Mouse (Mus musculus) intestine, embryonic 14.5 days (tissue): ENCODE measurements around the gene Rhbdl3. TPM values are rescaled to one million over a fixed set of nuclear protein-coding genes. Genes with fewer than 3 reads are reported as not detected.

Source experiments
- ATAC-seq: fragments of 200-750 bp; cut with Nextera tagmentation; replicated peaks from 2 replicates; pipeline ENCODE4 v1.8.0; 2017; ENCODE audit warnings: low read depth, moderate number of reproducible peaks, moderate TSS enrichment, moderate library complexity; ENCODE audit not compliant: low FRiP score, low TSS enrichment
- DNase-seq: peaks from one replicate; pipeline ENCODE4 v3.0.0-alpha.2; 2018; ENCODE audit warnings: low spot score
- H3K27ac ChIP-seq: fragments of 300-500 bp; sonication (generic); 2 replicates; pipeline ENCODE4 v1.5.1; 2014; ENCODE audit warnings: low read depth, mild to moderate bottlenecking, control low read depth
- H3K27me3 ChIP-seq: fragments of 300-500 bp; sonication (generic); replicated peaks from 2 replicates; pipeline ENCODE4 v1.6.1; 2014; ENCODE audit warnings: low read length, control low read depth; ENCODE audit not compliant: control insufficient read depth, insufficient read depth
- H3K36me3 ChIP-seq: fragments of 300-500 bp; sonication (generic); 2 replicates; pipeline ENCODE4 v1.6.1; 2014; ENCODE audit warnings: low read length, control low read depth; ENCODE audit not compliant: control insufficient read depth, insufficient read depth
- H3K4me1 ChIP-seq: fragments of 300-500 bp; sonication (generic); replicated peaks from 2 replicates; pipeline ENCODE4 v1.6.1; 2014; ENCODE audit warnings: low read length, control low read depth, mixed read lengths; ENCODE audit not compliant: control insufficient read depth, insufficient read depth
- H3K4me2 ChIP-seq: fragments of 300-500 bp; sonication (generic); 2 replicates; pipeline ENCODE4 v1.6.1; 2014; ENCODE audit warnings: low read length
- H3K4me3 ChIP-seq: fragments of 300-500 bp; sonication (generic); 2 replicates; pipeline ENCODE4 v1.5.1; 2014; ENCODE audit warnings: low read depth, low read length, control low read depth, mixed read lengths
- H3K9ac ChIP-seq: fragments of 300-500 bp; sonication (generic); 2 replicates; pipeline ENCODE4 v1.6.1; 2014; ENCODE audit warnings: mild to moderate bottlenecking, low read length
- H3K9me3 ChIP-seq: fragments of 300-500 bp; sonication (generic); 2 replicates; pipeline ENCODE4 v1.6.1; 2016; ENCODE audit warnings: low read length, control low read depth; ENCODE audit not compliant: control insufficient read depth
- WGBS: fragments of 180-500 bp; shearing (Covaris S2); extraction: QIAGEN DNeasy Blood & Tissue Kit; methylation state at CpG from one replicate; pipeline ENCODE4 v1.1.7; 2014; 5-methylcytosine and 5-hydroxymethylcytosine counted together
- polyA plus RNA-seq: library from polyadenylated mRNA; unstranded; fragments of >200 nt; fragmentation: Nextera tagmentation; extraction: Ambion mirVana; gene quantifications from 2 replicates; pipeline ENCODE4 v1.2.1, GENCODE M21; 2014

Rhbdl3 gene
- polyA plus RNA-seq, 1 experiment from 2014 or later: 3.1 TPM

GRCm38 (mm10) chr11:80289701-80290445 lies 10.8 kb upstream of the Rhbdl3 start:
- Histone ChIP-seq H3K4me3 (peak overlapping the region; percentile 18; the same call in 1 of the 2 replicates), H3K4me2 (peak overlapping the region; percentile 47), H3K27ac (peak overlapping the region; percentile 51), H3K4me1 (peaks cover 7% of the 10 kb centered on the region; the same call in 1 of the 2 replicates), H3K27me3 (peaks cover under 1% of the 10 kb centered on the region; the same call in 1 of the 2 replicates), H3K9me3 (peaks cover 5% of the 10 kb centered on the region; the same call in 1 of the 2 replicates), H3K9ac (no peak overlapping the region), H3K36me3 (no peaks in the 10 kb centered on the region)
- WGBS: 1% methylated on average over 23 of the region's 23 CpGs
- DNase-seq: peak; percentile 82
- peak; percentile 90 for ATAC-seq

- Histone ChIP-seq H3K9ac (no peak overlapping the region), H3K27me3 (peaks cover 11% of the 10 kb centered on the region), H3K4me1 (peaks cover 7% of the 10 kb centered on the region; the same call in 1 of the 2 replicates), H3K4me3 (no peak overlapping the region), H3K4me2 (no peak overlapping the region), H3K9me3 (peaks cover 5% of the 10 kb centered on the region; the same call in 1 of the 2 replicates), H3K27ac (no peak overlapping the region), H3K36me3 (no peaks in the 10 kb centered on the region)
- DNase-seq: no peak
- WGBS: 86% methylated on average over 2 of the region's 2 CpGs
- no peak for ATAC-seq
Measured at GRCm38 (mm10) chr11:80291004-80291403, 9.7 kb upstream of the Rhbdl3 start.

- Histone ChIP-seq H3K4me1 (peaks cover 7% of the 10 kb centered on the region; the same call in 1 of the 2 replicates), H3K27ac (no peak overlapping the region), H3K9me3 (peaks cover 5% of the 10 kb centered on the region; the same call in 1 of the 2 replicates), H3K36me3 (no peaks in the 10 kb centered on the region), H3K4me3 (no peak overlapping the region), H3K27me3 (peaks cover 16% of the 10 kb centered on the region), H3K4me2 (no peak overlapping the region), H3K9ac (no peak overlapping the region)
- ATAC-seq (no peak), DNase-seq (no peak)
- WGBS: 53% methylated on average over 7 of the region's 7 CpGs
Measured at GRCm38 (mm10) chr11:80292463-80292862, 8.2 kb upstream of the Rhbdl3 start.

- H3K4me1 ChIP-seq: peaks cover 5% of the 10 kb centered on the region; the same call in 1 of the 2 replicates
- H3K36me3 ChIP-seq: no peaks in the 10 kb centered on the region
- H3K9me3 ChIP-seq: peaks cover 5% of the 10 kb centered on the region; the same call in 1 of the 2 replicates
- WGBS: 16% methylated on average over 9 of the region's 9 CpGs
- H3K9ac ChIP-seq: no peak overlapping the region
- peaks cover 33% of the 10 kb centered on the region for H3K27me3 ChIP-seq
- no peak overlapping the region for H3K4me2 ChIP-seq
- ATAC-seq: no peak
- DNase-seq: no peak
- no peak overlapping the region for H3K27ac ChIP-seq
- H3K4me3 ChIP-seq: no peak overlapping the region
Measured at GRCm38 (mm10) chr11:80295066-80295465, 5.6 kb upstream of the Rhbdl3 start.

- no peak for DNase-seq
Measured at GRCm38 (mm10) chr11:80295785-80296184, 4.9 kb upstream of the Rhbdl3 start.

GRCm38 (mm10) chr11:80299513-80300235 lies 1.0 kb upstream of the Rhbdl3 start:
- H3K9me3 ChIP-seq: 0 out of 2 replicates have a peak, but pooled peaks cover 2% of the 10 kb centered on the region
- no peak overlapping the region for H3K27ac ChIP-seq
- WGBS: 11% methylated on average over 12 of the region's 12 CpGs
- DNase-seq (no peak), ATAC-seq (no peak)
- peaks cover 60% of the 10 kb centered on the region for H3K27me3 ChIP-seq
- H3K9ac ChIP-seq: no peak overlapping the region
- H3K4me2 ChIP-seq: peak overlapping the region; percentile 100
- H3K4me1 ChIP-seq: peaks cover 16% of the 10 kb centered on the region; the same call in 1 of the 2 replicates
- H3K36me3 ChIP-seq: no peaks in the 10 kb centered on the region
- H3K4me3 ChIP-seq: no peak overlapping the region

More at GRCm38 (mm10) chr11:80295785-80296184, 4.9 kb upstream of the Rhbdl3 start:
- Histone ChIP-seq H3K27ac (no peak overlapping the region), H3K9ac (no peak overlapping the region), H3K4me2 (no peak overlapping the region), H3K27me3 (peaks cover 39% of the 10 kb centered on the region), H3K9me3 (peaks cover 5% of the 10 kb centered on the region; the same call in 1 of the 2 replicates), H3K36me3 (no peaks in the 10 kb centered on the region), H3K4me1 (peaks cover 8% of the 10 kb centered on the region; the same call in 1 of the 2 replicates), H3K4me3 (no peak overlapping the region)
- no peak for ATAC-seq
- 21% methylated on average over 14 of the region's 14 CpGs for WGBS

- peak; percentile 85 for DNase-seq
- ATAC-seq: peak; percentile 50; the same call in 1 of the 2 replicates
Measured at GRCm38 (mm10) chr11:80301316-80302045, 769 bp downstream of the Rhbdl3 start.

GRCm38 (mm10) chr11:80302046-80302390 lies 1.3 kb downstream of the Rhbdl3 start:
- ATAC-seq (0 out of 2 replicates have a peak, but pooled peaks have one; percentile 33), DNase-seq (no peak)
- Histone ChIP-seq H3K27ac (no peak overlapping the region), H3K36me3 (no peaks in the 10 kb centered on the region), H3K27me3 (peaks cover 44% of the 10 kb centered on the region), H3K4me2 (peak overlapping the region; percentile 100), H3K4me1 (peaks cover 16% of the 10 kb centered on the region; the same call in 1 of the 2 replicates), H3K9me3 (0 out of 2 replicates have a peak, but pooled peaks cover 2% of the 10 kb centered on the region), H3K4me3 (peak overlapping the region; percentile 38), H3K9ac (no peak overlapping the region)
- WGBS: 2% methylated on average over 9 of the region's 9 CpGs

More at GRCm38 (mm10) chr11:80301316-80302045, 769 bp downstream of the Rhbdl3 start:
- peak overlapping the region; percentile 38 for H3K4me3 ChIP-seq
- H3K9me3 ChIP-seq: 0 out of 2 replicates have a peak, but pooled peaks cover 2% of the 10 kb centered on the region
- peak overlapping the region; percentile 36 for H3K9ac ChIP-seq
- H3K4me1 ChIP-seq: peaks cover 16% of the 10 kb centered on the region; the same call in 1 of the 2 replicates
- WGBS: under 1% methylated on average over 52 of the region's 53 CpGs
- H3K27me3 ChIP-seq: peaks cover 44% of the 10 kb centered on the region
- peak overlapping the region; percentile 100 for H3K4me2 ChIP-seq
- no peak overlapping the region for H3K27ac ChIP-seq
- H3K36me3 ChIP-seq: no peaks in the 10 kb centered on the region
